Mouse (Mus musculus): ENCODE data around the gene Zfp706. TPM values are rescaled to one million over a fixed set of nuclear protein-coding genes. Genes with fewer than 3 reads are reported as not detected.

The Zfp706 gene
- total and polyA plus RNA-seq, 2 experiments from 2014 or later, result 48.7 to 541 TPM

DNA sequence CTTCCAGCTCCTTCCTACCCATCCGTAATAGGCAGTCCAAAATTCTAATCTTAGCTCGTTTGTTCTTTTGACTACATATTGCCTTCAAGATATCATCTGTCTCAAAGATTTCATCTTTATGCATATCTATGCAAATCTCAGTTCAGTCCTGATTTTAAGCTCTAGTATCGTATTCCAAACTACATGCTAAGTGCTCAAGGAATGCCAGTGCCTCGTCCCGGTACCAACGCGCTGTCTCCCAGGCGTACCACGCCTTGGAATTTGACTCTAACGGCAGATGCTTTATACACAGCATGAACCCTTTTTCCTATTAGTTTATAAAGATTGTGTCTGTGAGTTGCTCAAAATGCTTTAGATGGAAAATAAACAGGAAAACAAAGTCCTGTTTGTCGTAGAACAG, 17.7 kb downstream of the Zfp706 start:
- Histone ChIP-seq H3K27ac (ENCODE audit: low read depth) (no peak overlapping the region), H3K9ac (replicated peaks; ENCODE audit: low read depth, low read length) (no peak overlapping the region), H3K27me3 (ENCODE audit: control insufficient read depth, insufficient read depth, low read length) (no peaks in the 10 kb centered on the region), H3K36me3 (replicated peaks; ENCODE audit: control insufficient read depth, insufficient read depth, low read length) (0 out of 2 replicates have a peak, but pooled peaks cover 9% of the 10 kb centered on the region), H3K4me2 (ENCODE audit: low read depth, low read length) (no peak overlapping the region), H3K4me1 (ENCODE audit: control insufficient read depth, insufficient read depth) (peaks cover 34% of the 10 kb centered on the region), H3K9me3 (replicated peaks; ENCODE audit: control insufficient read depth, low read length) (no peaks in the 10 kb centered on the region), H3K4me3 (ENCODE audit: low read depth, low read length) (no peak overlapping the region)
- WGBS, result 79% methylated on average over 11 of the region's 11 CpGs
- TF ChIP-seq CTCF (IDR thresholded peaks at IDR 0.05; ENCODE audit: low read depth) (no peak), EP300 (IDR thresholded peaks at IDR 0.05; ENCODE audit: low read depth) (no peak)
- ATAC-seq (ENCODE audit: insufficient read depth, low read depth), result no peak
- no peak for DNase-seq (ENCODE audit: low spot score)

DNA sequence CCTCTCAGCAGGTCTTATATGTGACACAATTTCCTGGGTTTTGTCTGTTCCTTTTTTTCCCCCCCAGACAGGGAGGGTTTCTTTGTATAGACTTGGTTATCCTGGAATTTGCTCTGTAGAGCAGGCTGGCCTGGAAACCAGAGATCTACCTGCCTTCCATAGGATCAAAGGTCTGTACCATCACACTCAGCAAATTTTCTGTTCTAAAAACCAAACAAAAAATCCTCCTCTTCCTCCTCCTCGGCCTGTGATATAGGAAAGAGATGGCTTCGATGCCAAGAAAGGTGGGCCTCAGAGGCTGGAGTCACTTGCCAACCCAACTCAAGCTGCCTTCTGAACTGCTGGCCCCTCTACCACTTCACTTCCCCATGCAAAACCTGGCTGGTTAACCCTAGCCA, 18.9 kb downstream of the Zfp706 start:
- H3K4me1 ChIP-seq (ENCODE audit: control insufficient read depth, insufficient read depth), result peaks cover 45% of the 10 kb centered on the region
- H3K27me3 ChIP-seq (ENCODE audit: control insufficient read depth, insufficient read depth, low read length), result no peaks in the 10 kb centered on the region
- DNase-seq (ENCODE audit: low spot score) (no peak), ATAC-seq (ENCODE audit: insufficient read depth, low read depth) (no peak)
- H3K9ac ChIP-seq (replicated peaks; ENCODE audit: low read depth, low read length), result no peak overlapping the region
- WGBS, result 64% methylated on average over 2 of the region's 2 CpGs
- H3K4me3 ChIP-seq (ENCODE audit: low read depth, low read length), result no peak overlapping the region
- H3K36me3 ChIP-seq (replicated peaks; ENCODE audit: control insufficient read depth, insufficient read depth, low read length), result 0 out of 2 replicates have a peak, but pooled peaks cover 9% of the 10 kb centered on the region
- H3K9me3 ChIP-seq (replicated peaks; ENCODE audit: control insufficient read depth, low read length), result no peaks in the 10 kb centered on the region
- no peak overlapping the region for H3K4me2 ChIP-seq (ENCODE audit: low read depth, low read length)
- H3K27ac ChIP-seq (ENCODE audit: low read depth), result peak overlapping the region; percentile 90
- TF ChIP-seq EP300 (IDR thresholded peaks at IDR 0.05; ENCODE audit: low read depth), result no peak
- no peak for TF ChIP-seq CTCF (IDR thresholded peaks at IDR 0.05; ENCODE audit: low read depth)

DNA sequence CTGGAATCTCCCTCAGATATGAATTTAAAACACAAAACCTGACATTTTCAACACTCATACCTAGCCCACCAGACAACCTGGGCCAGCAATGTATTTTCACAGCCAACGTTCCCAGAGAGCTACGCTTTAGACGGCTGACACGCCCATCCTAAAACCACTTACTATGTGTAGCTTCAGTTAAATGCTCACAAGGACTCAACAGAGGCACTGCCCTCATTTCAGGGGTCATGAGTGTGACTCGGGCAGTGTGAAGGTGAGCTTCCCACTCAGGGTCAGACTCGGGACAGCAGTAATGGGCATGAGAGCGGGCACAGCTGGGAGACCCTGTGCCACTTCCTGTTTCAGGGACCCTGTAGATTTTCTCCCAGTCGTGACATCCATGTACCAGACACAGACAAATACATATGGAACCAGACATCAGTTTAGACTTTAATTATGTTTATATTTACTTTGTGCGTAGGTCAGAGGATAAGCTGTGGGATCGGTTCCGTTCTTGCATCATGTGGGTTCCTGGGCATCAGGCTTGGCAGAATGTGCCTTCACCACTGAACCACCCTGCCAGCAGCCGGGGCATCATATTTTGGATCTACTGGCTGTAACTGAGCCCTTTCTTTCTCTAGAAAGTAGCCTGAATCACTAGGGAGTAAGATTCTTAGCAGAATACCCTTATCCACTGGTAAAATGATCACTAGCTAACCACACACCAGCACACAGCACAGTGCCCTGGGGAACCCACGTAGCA, 19.4 kb downstream of the Zfp706 start:
- ATAC-seq (ENCODE audit: insufficient read depth, low read depth), result no peak
- 66% methylated on average over 13 of the region's 13 CpGs for WGBS
- peak overlapping the region; percentile 39 for H3K4me2 ChIP-seq (ENCODE audit: low read depth, low read length)
- H3K9ac ChIP-seq (replicated peaks; ENCODE audit: low read depth, low read length), result 0 out of 2 replicates have a peak overlapping the region, but pooled peaks have one; percentile 20
- H3K27ac ChIP-seq (ENCODE audit: low read depth), result peak overlapping the region; percentile 90
- H3K27me3 ChIP-seq (ENCODE audit: control insufficient read depth, insufficient read depth, low read length), result no peaks in the 10 kb centered on the region
- H3K4me1 ChIP-seq (ENCODE audit: control insufficient read depth, insufficient read depth), result peaks cover 45% of the 10 kb centered on the region
- H3K36me3 ChIP-seq (replicated peaks; ENCODE audit: control insufficient read depth, insufficient read depth, low read length), result 0 out of 2 replicates have a peak, but pooled peaks cover 8% of the 10 kb centered on the region
- no peaks in the 10 kb centered on the region for H3K9me3 ChIP-seq (replicated peaks; ENCODE audit: control insufficient read depth, low read length)
- DNase-seq (ENCODE audit: low spot score), result no peak
- TF ChIP-seq CTCF (IDR thresholded peaks at IDR 0.05; ENCODE audit: low read depth) (no peak), EP300 (IDR thresholded peaks at IDR 0.05; ENCODE audit: low read depth) (no peak)
- no peak overlapping the region for H3K4me3 ChIP-seq (ENCODE audit: low read depth, low read length)

DNA sequence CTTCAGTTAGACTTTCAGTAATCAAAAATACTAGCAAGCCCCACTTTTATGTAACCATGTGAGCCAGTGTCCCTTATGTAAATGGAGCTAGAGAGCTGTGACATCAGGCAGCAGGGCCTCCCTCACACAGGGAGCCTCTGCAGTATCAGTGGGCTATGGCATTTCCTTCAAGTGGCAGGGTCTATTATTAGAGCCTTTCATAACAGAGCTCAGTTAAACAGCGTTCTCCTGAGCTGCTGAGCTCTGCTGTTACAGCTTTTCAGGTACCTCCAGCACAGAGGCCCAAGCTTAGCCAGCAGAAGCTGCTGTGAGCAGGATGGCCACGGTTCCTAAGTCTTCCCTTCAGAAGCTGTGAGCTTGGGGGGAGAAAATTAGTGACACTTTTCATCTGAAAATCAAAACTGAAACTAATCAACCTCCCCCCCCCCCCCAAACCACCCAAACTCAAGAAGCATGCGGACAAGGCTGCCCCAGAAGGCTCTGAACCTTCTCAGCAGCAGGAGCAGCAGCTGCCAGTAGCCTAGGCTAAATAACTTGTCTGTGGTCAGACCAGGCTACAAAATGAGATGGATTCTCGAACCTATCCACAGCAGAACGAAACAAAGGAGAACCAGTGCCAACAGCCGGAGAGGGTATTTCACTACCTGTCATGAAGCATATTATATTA, 20.2 kb downstream of the Zfp706 start:
- ATAC-seq (ENCODE audit: insufficient read depth, low read depth), result peak; percentile 88
- Histone ChIP-seq H3K4me2 (ENCODE audit: low read depth, low read length) (peak overlapping the region; percentile 39), H3K36me3 (replicated peaks; ENCODE audit: control insufficient read depth, insufficient read depth, low read length) (0 out of 2 replicates have a peak, but pooled peaks cover under 1% of the 10 kb centered on the region), H3K27me3 (ENCODE audit: control insufficient read depth, insufficient read depth, low read length) (no peaks in the 10 kb centered on the region), H3K9me3 (replicated peaks; ENCODE audit: control insufficient read depth, low read length) (no peaks in the 10 kb centered on the region), H3K4me3 (ENCODE audit: low read depth, low read length) (no peak overlapping the region), H3K27ac (ENCODE audit: low read depth) (peak overlapping the region; percentile 90), H3K9ac (replicated peaks; ENCODE audit: low read depth, low read length) (peak overlapping the region; percentile 23; the same call in 1 of the 2 replicates), H3K4me1 (ENCODE audit: control insufficient read depth, insufficient read depth) (peaks cover 45% of the 10 kb centered on the region)
- DNase-seq (ENCODE audit: low spot score), result peak; percentile 90
- 19% methylated on average over 6 of the region's 6 CpGs for WGBS
- TF ChIP-seq EP300 (IDR thresholded peaks at IDR 0.05; ENCODE audit: low read depth), result peak; percentile 35; the same call in 1 of the 2 replicates
- no peak for TF ChIP-seq CTCF (IDR thresholded peaks at IDR 0.05; ENCODE audit: low read depth)

DNA sequence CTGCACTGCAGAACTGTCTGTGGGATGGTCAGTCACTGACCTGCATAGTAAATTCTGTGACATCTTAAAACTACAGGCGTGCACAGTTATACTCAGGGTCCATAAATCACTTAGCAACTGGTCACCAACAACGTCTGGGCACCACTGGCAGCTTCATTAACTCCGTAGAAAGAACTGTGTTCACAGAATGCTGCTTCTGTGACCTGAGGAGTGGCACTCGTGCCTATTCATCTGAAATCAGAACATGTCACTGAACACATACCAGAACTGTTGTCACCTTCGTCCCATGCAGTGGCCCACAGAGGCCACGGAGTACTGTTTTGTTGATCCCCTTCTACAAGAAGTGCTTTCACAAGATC, 22.0 kb downstream of the Zfp706 start:
- WGBS, result 35% methylated on average over 6 of the region's 6 CpGs
- Histone ChIP-seq H3K4me2 (ENCODE audit: low read depth, low read length) (no peak overlapping the region), H3K9me3 (replicated peaks; ENCODE audit: control insufficient read depth, low read length) (no peaks in the 10 kb centered on the region), H3K27ac (ENCODE audit: low read depth) (peak overlapping the region; percentile 90), H3K4me1 (ENCODE audit: control insufficient read depth, insufficient read depth) (peaks cover 45% of the 10 kb centered on the region), H3K36me3 (replicated peaks; ENCODE audit: control insufficient read depth, insufficient read depth, low read length) (no peaks in the 10 kb centered on the region), H3K4me3 (ENCODE audit: low read depth, low read length) (no peak overlapping the region), H3K27me3 (ENCODE audit: control insufficient read depth, insufficient read depth, low read length) (no peaks in the 10 kb centered on the region), H3K9ac (replicated peaks; ENCODE audit: low read depth, low read length) (peak overlapping the region; percentile 43; the same call in 1 of the 2 replicates)
- ATAC-seq (ENCODE audit: insufficient read depth, low read depth) (peak; percentile 75), DNase-seq (ENCODE audit: low spot score) (peak; percentile 76)
- no peak for TF ChIP-seq CTCF (IDR thresholded peaks at IDR 0.05; ENCODE audit: low read depth)
- peak; percentile 93 for TF ChIP-seq EP300 (IDR thresholded peaks at IDR 0.05; ENCODE audit: low read depth)

Measured in heart, postnatal 0 days (tissue).